Mouse (Mus musculus): Measurements from ENCODE around the gene Ubp1. TPM values are rescaled to one million over a fixed set of nuclear protein-coding genes. Genes with fewer than 3 reads are reported as not detected.

Ubp1 gene
- 113 TPM for total RNA-seq (2023)

GRCm38 (mm10) chr9:113930534-113931374, at the start of gene Ubp1:
TSS of gene Ubp1 (plus strand) at chr9:113930934.

Other genes with a start within 250 kb of the Ubp1 start
- gene Pdcd6ip, start 222.7 kb upstream of the Ubp1 start, total RNA-seq (2023): 199 TPM
- 64.0 TPM for gene Clasp2, start 189.5 kb upstream of the Ubp1 start, total RNA-seq (2023)
- 0.41 TPM for gene Fbxl2, start 115.3 kb downstream of the Ubp1 start, total RNA-seq (2023)
- gene Susd5, start 126.2 kb downstream of the Ubp1 start, total RNA-seq (2023): not detected

All from CD4-positive naive resting alpha-beta T cell, adult 76 days (primary cell).